Mouse (Mus musculus) left cerebral cortex, adult 8-10 months (tissue): ENCODE results near the gene Gdpgp1. TPM values are rescaled to one million over a fixed set of nuclear protein-coding genes. Genes with fewer than 3 reads are reported as not detected.

Experiments
- DNase-seq, 2 experiments: peaks; one replicate each; pipeline ENCODE4 v3.0.0; 2022; ENCODE audit warnings: low spot score in 2 of 2
- total RNA-seq, 4 experiments: library from RNA; stranded (reverse); gene quantifications; 2 replicates each; pipeline ENCODE4 v1.2.4; 2022

The Gdpgp1 gene
- total RNA-seq, 4 experiments from 2014 or later = 5.9 to 6.8 (median 6.6) TPM

- no peak for DNase-seq
Measured at GRCm38 (mm10) chr7:80199851-80200587, 32.6 kb upstream of the Gdpgp1 start.

- no peak for DNase-seq
Measured at GRCm38 (mm10) chr7:80200588-80200945, 32.1 kb upstream of the Gdpgp1 start.

GRCm38 (mm10) chr7:80200963-80201539 is 31.6 kb upstream of the Gdpgp1 start:
- no peak for DNase-seq

- no peak for DNase-seq
Measured at GRCm38 (mm10) chr7:80201888-80202540, 30.7 kb upstream of the Gdpgp1 start.

- no peak for DNase-seq
Measured at GRCm38 (mm10) chr7:80202961-80203360, 29.7 kb upstream of the Gdpgp1 start.

- no peak for DNase-seq
Measured at GRCm38 (mm10) chr7:80203638-80204096, 29.0 kb upstream of the Gdpgp1 start.

- no peak for DNase-seq
Measured at GRCm38 (mm10) chr7:80204362-80204761, 28.3 kb upstream of the Gdpgp1 start.

GRCm38 (mm10) chr7:80204961-80205360 is 27.7 kb upstream of the Gdpgp1 start:
- no peak for DNase-seq

GRCm38 (mm10) chr7:80205705-80206589 is 26.7 kb upstream of the Gdpgp1 start:
- no peak for DNase-seq

GRCm38 (mm10) chr7:80207314-80207731 is 25.3 kb upstream of the Gdpgp1 start:
- no peak for DNase-seq

- DNase-seq = no peak
Measured at GRCm38 (mm10) chr7:80208026-80208642, 24.5 kb upstream of the Gdpgp1 start.

- no peak for DNase-seq
Measured at GRCm38 (mm10) chr7:80208738-80209430, 23.8 kb upstream of the Gdpgp1 start.

- no peak for DNase-seq
Measured at GRCm38 (mm10) chr7:80209669-80210068, 23.0 kb upstream of the Gdpgp1 start.

- no peak for DNase-seq
Measured at GRCm38 (mm10) chr7:80210982-80211381, 21.7 kb upstream of the Gdpgp1 start.

- no peak for DNase-seq
Measured at GRCm38 (mm10) chr7:80213604-80214003, 19.1 kb upstream of the Gdpgp1 start.

GRCm38 (mm10) chr7:80214459-80214858 is 18.2 kb upstream of the Gdpgp1 start:
- DNase-seq = no peak

GRCm38 (mm10) chr7:80215398-80215797 is 17.3 kb upstream of the Gdpgp1 start:
- no peak for DNase-seq

- DNase-seq = no peak
Measured at GRCm38 (mm10) chr7:80216566-80216965, 16.1 kb upstream of the Gdpgp1 start.

- DNase-seq = no peak
Measured at GRCm38 (mm10) chr7:80218666-80219065, 14.0 kb upstream of the Gdpgp1 start.

- no peak for DNase-seq
Measured at GRCm38 (mm10) chr7:80220237-80220797, 12.3 kb upstream of the Gdpgp1 start.
